In the genomic region with DNA sequence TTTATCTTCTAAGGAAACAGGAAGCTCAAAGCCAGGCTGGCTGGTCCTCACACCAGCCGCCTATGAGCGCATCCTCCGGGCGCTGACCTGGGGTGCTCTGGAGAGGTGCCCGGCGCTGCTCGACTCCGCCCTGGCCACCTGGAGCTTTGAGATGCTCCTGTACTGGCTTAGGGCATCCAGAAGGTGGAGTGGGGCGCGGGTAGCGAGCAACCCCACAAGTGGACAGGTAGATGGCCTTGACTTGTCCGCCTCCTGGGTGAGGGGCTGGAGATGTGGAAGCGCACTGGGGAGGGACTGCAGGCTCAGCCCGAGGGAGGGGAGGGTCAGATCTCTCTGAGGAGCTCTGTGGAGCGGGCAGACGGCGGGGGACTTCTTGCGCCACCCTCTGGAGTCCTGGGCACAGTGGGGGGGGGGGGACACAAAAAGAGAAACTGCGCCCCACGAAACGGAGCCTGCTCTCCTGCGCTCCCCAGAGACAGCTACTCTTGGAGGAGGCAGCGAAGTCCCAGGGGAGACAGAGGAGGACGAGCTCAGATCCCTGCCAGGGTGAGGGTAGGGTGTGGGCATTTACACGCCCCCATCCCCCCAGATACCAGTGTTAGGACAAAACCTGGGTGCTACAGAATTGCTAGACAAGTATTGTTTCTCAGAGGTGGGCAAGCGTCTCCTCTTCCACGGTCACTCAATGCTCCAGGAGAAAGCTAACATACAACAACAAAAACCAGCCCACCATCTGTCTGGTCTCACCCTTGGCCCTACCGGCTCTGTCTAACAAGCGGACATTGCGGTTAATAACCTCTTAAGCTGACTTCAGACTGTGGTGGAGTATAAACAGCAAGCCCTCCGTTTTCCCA, we compare ENCODE assay signal across 8 mouse cellular contexts. TPM values are rescaled to one million over a fixed set of nuclear protein-coding genes. Genes with fewer than 3 reads are reported as not detected.
DNase-seq lines count a peak whose midpoint lies in the region; ATAC-seq lines count a peak whose summit lies in the region.

No protein-coding gene starts in this region.

- H3K4me3 ChIP-seq in hindbrain, embryonic 12.5 days, result peak overlapping the region; percentile 60
- H3K4me3 ChIP-seq in liver, embryonic 15.5 days (replicated peaks), result peak overlapping the region; percentile 60

- peak; percentile 16 for DNase-seq in gastrocnemius, postnatal 10 days
- no peak for DNase-seq in gastrocnemius, postnatal 25 days
- DNase-seq in thymus, postnatal 14 days, result peak; percentile 55
- DNase-seq in thymus, adult 18-20 months, result no peak
- peak; percentile 51 for DNase-seq in right cerebral cortex, adult 18-20 months
- DNase-seq in yolk sac, embryonic 10.5 days (ENCODE audit: low spot score), result no peak

- WGBS in hindbrain, embryonic 12.5 days, result under 1% methylated on average over 30 of the region's 31 CpGs
- 1% methylated on average over 31 of the region's 31 CpGs for WGBS in liver, embryonic 15.5 days (ENCODE audit: insufficient replicate concordance)

- H3K4me1 ChIP-seq in hindbrain, embryonic 12.5 days, result peaks cover 27% of the 10 kb centered on the region
- H3K4me1 ChIP-seq in liver, embryonic 15.5 days (replicated peaks), result peaks cover 53% of the 10 kb centered on the region

- peak overlapping the region; percentile 80 for H3K27ac ChIP-seq in hindbrain, embryonic 12.5 days
- H3K27ac ChIP-seq in liver, embryonic 15.5 days (replicated peaks), result peak overlapping the region; percentile 66

- ATAC-seq in hindbrain, embryonic 12.5 days (ENCODE audit: low FRiP score), result peak; percentile 56
- ATAC-seq in liver, embryonic 15.5 days (ENCODE audit: insufficient read depth), result peak; percentile 32; the same call in 1 of the 2 replicates

- peaks cover 16% of the 10 kb centered on the region for H3K27me3 ChIP-seq in hindbrain, embryonic 12.5 days
- peaks cover 71% of the 10 kb centered on the region for H3K27me3 ChIP-seq in liver, embryonic 15.5 days

- peak overlapping the region; percentile 71 for H3K9ac ChIP-seq in hindbrain, embryonic 12.5 days
- H3K9ac ChIP-seq in liver, embryonic 15.5 days, result peak overlapping the region; percentile 42

- H3K9me3 ChIP-seq in hindbrain, embryonic 12.5 days (replicated peaks), result peaks cover 8% of the 10 kb centered on the region
- H3K9me3 ChIP-seq in liver, embryonic 15.5 days (replicated peaks), result 0 out of 2 replicates have a peak, but pooled peaks cover 4% of the 10 kb centered on the region

- no peaks in the 10 kb centered on the region for H3K36me3 ChIP-seq in hindbrain, embryonic 12.5 days
- H3K36me3 ChIP-seq in liver, embryonic 15.5 days (replicated peaks), result no peaks in the 10 kb centered on the region

- peak overlapping the region; percentile 93 for H3K4me2 ChIP-seq in hindbrain, embryonic 12.5 days (replicated peaks)
- H3K4me2 ChIP-seq in liver, embryonic 15.5 days, result peak overlapping the region; percentile 82

RNA-seq across cellular contexts. Expression of gene Abcg1, which starts 0.6 kb away (rescaled TPM):
- 1 to 10 TPM; 4.0 to 4.8 TPM for total RNA-seq in gastrocnemius, postnatal 10 days (2021)
- total RNA-seq in gastrocnemius, postnatal 25 days (2021), result 1 to 10 TPM; 1.8 to 2.9 TPM
- 15.3 and 17.5 TPM in 2 replicates for polyA plus RNA-seq in hindbrain, embryonic 12.5 days (2016; fragmentation: Nextera tagmentation; extraction: Ambion mirVana)
- 9.3 and 10.2 TPM in 2 replicates for polyA plus RNA-seq in liver, embryonic 15.5 days (2015; fragmentation: Nextera tagmentation; extraction: Ambion mirVana)

Comparison
In these comparisons a context has a peak if more than half of its experiments do, and no peak if none do; other contexts are left out.
1. DNase-seq: peak in gastrocnemius, postnatal 10 days (single experiment), thymus, postnatal 14 days (single experiment) and right cerebral cortex, adult 18-20 months (single experiment); none in gastrocnemius, postnatal 25 days (single experiment), thymus, adult 18-20 months (0 of 2) and yolk sac, embryonic 10.5 days (single experiment).